Mouse (Mus musculus): ENCODE data around the gene Srm.

Gene Srm

GRCm38 (mm10) chr4:148591171-148591630 is at the start of gene Srm:
TSS of gene Srm (plus strand) at chr4:148591503.
- DNase-seq (ENCODE audit: low spot score in 2 of 2): peak; percentile 97 to 98

GRCm38 (mm10) chr4:148549106-148549505 is 42.2 kb upstream of the Srm start:
- no peak for DNase-seq (ENCODE audit: low spot score in 2 of 2)

GRCm38 (mm10) chr4:148557766-148558165 is 33.5 kb upstream of the Srm start:
- no peak for DNase-seq (ENCODE audit: low spot score in 2 of 2)

GRCm38 (mm10) chr4:148558297-148559000 is 32.9 kb upstream of the Srm start, which contains the start of gene Exosc10:
TSS of gene Exosc10 (plus strand) at chr4:148558429.
- peak; percentile 86 to 87 for DNase-seq (ENCODE audit: low spot score in 2 of 2)

- no peak for DNase-seq (ENCODE audit: low spot score in 2 of 2)
Observed at GRCm38 (mm10) chr4:148562676-148563075, 28.6 kb upstream of the Srm start.

GRCm38 (mm10) chr4:148563595-148563994 is 27.7 kb upstream of the Srm start:
- no peak for DNase-seq (ENCODE audit: low spot score in 2 of 2)

GRCm38 (mm10) chr4:148570138-148570537 is 21.2 kb upstream of the Srm start:
- DNase-seq (ENCODE audit: low spot score in 2 of 2): no peak

- DNase-seq (ENCODE audit: low spot score in 2 of 2): no peak
Observed at GRCm38 (mm10) chr4:148570693-148571295, 20.5 kb upstream of the Srm start.

GRCm38 (mm10) chr4:148573222-148573621 is 18.1 kb upstream of the Srm start:
- no peak for DNase-seq (ENCODE audit: low spot score in 2 of 2)

- no peak for DNase-seq (ENCODE audit: low spot score in 2 of 2)
Observed at GRCm38 (mm10) chr4:148580765-148581164, 10.5 kb upstream of the Srm start.

- DNase-seq (ENCODE audit: low spot score in 2 of 2): no peak
Observed at GRCm38 (mm10) chr4:148581422-148581821, 9.9 kb upstream of the Srm start.

- DNase-seq (ENCODE audit: low spot score in 2 of 2): no peak
Observed at GRCm38 (mm10) chr4:148583257-148583656, 8.0 kb upstream of the Srm start.

GRCm38 (mm10) chr4:148586648-148587047 is 4.7 kb upstream of the Srm start:
- no peak for DNase-seq (ENCODE audit: low spot score in 2 of 2)

GRCm38 (mm10) chr4:148588793-148589192 is 2.5 kb upstream of the Srm start:
- DNase-seq (ENCODE audit: low spot score in 2 of 2): no peak

- no peak for DNase-seq (ENCODE audit: low spot score in 2 of 2)
Observed at GRCm38 (mm10) chr4:148589565-148589964, 1.7 kb upstream of the Srm start.

GRCm38 (mm10) chr4:148590421-148591170 is 707 bp upstream of the Srm start:
- DNase-seq (ENCODE audit: low spot score in 2 of 2): no peak

GRCm38 (mm10) chr4:148591637-148592380 is 506 bp downstream of the Srm start:
- peak in 1 of 2 experiments; percentile 31 for DNase-seq (ENCODE audit: low spot score in 2 of 2)

- no peak for DNase-seq (ENCODE audit: low spot score in 2 of 2)
Observed at GRCm38 (mm10) chr4:148593996-148594395, 2.7 kb downstream of the Srm start.

- DNase-seq (ENCODE audit: low spot score in 2 of 2): no peak
Observed at GRCm38 (mm10) chr4:148595916-148596315, 4.6 kb downstream of the Srm start.

- no peak for DNase-seq (ENCODE audit: low spot score in 2 of 2)
Observed at GRCm38 (mm10) chr4:148596731-148597130, 5.4 kb downstream of the Srm start.

- no peak for DNase-seq (ENCODE audit: low spot score in 2 of 2)
Observed at GRCm38 (mm10) chr4:148598826-148599225, 7.5 kb downstream of the Srm start.

- no peak for DNase-seq (ENCODE audit: low spot score in 2 of 2)
Observed at GRCm38 (mm10) chr4:148600316-148600715, 9.0 kb downstream of the Srm start.
